Mouse (Mus musculus): ENCODE data around the gene Bckdhb.
A peak's percentile ranks its signal among the peaks of the same experiment; 100 is the strongest.
"Not testable (repeated sequence)": the region's sequence is repeated elsewhere in the genome, so short reads cannot be mapped to it uniquely, and the experiment has no call there.

Gene Bckdhb

GRCm38 (mm10) chr9:83964376-83964775 lies 39.4 kb downstream of the Bckdhb start:
- DNase-seq, result no peak

DNA sequence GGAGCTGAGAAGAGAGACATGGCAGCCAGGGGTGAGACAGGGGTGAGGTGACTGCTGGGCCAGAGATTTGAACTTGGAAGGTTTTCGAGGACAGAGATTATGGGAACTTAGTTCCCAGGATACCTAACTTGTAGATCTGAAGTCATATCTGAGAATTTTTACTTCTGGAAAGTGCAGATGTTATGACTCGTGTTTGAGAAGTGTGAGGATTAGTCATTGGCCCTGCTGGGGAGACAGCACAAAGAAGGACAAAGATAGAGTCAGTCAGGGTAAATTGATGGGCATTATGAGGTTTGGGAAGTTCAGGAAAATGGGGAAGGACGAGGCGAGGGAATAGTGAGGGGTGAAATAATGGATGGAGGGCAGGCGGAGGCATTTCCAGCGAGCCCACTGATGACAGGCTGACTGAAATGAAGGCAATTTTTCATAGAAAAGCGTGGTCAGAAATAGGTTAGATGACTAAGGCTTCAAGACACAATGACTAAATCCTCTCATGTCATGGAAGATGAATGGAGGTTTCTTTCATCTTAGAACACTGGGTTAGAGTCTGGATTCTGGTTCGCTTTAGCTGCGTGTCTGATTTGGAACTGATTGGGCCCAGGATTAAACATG lies 42.6 kb downstream of the Bckdhb start:
- no peak for DNase-seq

GRCm38 (mm10) chr9:83969326-83969725 lies 44.4 kb downstream of the Bckdhb start:
- no peak for DNase-seq

DNA sequence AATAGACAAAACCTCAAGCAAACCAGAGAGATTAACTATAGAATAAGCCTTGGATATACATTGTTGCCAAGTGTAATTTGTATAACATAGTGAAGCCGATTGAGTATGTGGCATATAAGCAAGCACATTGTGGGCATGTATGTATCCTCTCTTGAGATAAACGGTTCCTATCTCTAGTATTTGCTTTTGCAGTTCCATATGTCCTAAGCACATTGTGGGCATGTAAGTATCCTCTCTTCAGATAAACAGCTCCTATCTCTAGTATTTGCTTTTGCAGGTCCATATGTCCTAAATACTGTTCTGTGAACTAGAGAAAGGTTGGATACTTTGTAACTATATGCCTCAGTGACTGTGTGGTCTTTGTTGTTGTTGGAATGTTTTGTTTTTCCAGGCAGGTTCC lies 48.5 kb downstream of the Bckdhb start:
- no peak for DNase-seq

- DNase-seq, result no peak
These were observed 50.9 kb downstream of the Bckdhb start for GRCm38 (mm10) chr9:83975811-83976210.

DNA sequence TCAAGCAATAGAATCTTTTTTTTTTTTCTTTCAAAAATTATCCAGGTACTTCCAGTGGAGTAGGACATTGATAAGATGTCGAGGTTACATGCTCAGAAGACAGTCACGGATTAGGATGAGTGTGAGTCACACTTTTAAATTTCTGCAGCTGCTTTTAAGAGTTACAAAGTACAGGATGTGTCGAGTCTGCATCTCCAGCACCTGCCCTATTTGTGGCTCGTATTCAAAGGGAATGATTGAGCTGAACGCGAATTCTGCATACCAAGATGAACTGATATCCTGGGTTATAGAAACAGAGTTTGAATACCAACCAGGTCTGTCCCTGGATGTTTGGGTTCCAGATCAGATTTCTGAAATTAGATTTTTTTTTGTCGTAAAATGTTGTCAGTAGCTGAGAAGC lies 56.3 kb downstream of the Bckdhb start:
- no peak for DNase-seq

GRCm38 (mm10) chr9:84008961-84009360 lies 84.0 kb downstream of the Bckdhb start:
- DNase-seq, result no peak

DNA sequence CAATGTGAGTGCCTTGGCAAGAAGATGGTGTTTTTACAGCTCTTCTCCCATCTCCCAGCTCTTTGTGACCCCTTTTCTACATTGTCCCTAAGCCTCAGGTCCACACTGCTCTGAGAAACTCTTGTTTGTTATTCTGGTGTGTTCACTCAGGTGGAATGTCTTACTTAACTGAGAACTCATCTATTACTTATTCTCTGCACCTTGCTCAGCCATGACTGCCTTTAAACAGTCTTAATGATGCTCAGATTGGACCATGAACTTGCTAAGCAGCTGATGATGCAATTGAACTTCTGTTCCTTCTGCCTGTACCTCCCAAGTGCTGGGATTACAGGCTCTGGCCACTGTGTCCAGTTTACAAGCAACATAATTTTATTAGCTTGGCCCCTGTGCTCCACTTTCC lies 86.2 kb downstream of the Bckdhb start:
- no peak for DNase-seq

GRCm38 (mm10) chr9:84018141-84018540 lies 93.2 kb downstream of the Bckdhb start:
- not testable (repeated sequence) for DNase-seq

DNA sequence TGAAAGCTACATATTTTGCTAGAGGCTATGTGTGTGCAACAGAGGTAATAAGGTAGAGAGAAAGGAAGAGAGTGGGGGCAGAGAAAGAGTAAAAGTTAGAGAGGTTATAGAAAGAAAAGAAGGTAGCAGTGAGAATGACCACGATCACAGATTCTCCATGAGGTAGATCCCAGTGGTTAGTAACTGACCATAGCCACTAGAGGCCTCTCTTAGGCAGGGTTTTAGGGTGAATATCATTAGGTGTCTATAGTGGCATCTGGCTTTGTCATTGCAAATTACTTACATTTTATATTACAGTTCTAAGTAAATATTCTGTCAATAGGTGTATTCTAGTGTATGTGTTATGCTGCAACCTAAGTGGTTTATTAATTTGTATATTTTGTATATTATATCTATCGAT lies 94.7 kb downstream of the Bckdhb start:
- no peak for DNase-seq

GRCm38 (mm10) chr9:84021189-84021588 lies 96.2 kb downstream of the Bckdhb start:
- no peak for DNase-seq

DNA sequence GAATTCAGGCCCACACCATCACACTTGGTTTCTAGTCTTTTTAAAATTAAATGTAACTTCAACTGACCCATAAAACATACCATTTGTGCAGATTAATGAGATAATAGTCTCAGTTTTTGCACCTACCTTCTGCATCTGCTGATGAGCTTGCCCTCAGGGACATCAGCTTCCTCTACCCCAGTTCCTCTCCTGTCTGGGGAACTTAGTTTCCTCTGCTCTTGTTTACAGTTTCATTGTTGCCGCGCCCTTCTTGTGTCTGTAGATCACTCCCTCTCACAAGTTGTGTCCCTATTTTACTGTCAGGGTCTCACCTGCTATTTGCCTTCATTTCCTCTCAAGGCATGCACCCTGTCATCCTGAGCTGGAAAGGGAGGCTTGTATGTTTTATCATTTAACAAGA lies 103.2 kb downstream of the Bckdhb start:
- DNase-seq, result no peak

GRCm38 (mm10) chr9:84030691-84031290 lies 105.8 kb downstream of the Bckdhb start:
- DNase-seq, result no peak

DNA sequence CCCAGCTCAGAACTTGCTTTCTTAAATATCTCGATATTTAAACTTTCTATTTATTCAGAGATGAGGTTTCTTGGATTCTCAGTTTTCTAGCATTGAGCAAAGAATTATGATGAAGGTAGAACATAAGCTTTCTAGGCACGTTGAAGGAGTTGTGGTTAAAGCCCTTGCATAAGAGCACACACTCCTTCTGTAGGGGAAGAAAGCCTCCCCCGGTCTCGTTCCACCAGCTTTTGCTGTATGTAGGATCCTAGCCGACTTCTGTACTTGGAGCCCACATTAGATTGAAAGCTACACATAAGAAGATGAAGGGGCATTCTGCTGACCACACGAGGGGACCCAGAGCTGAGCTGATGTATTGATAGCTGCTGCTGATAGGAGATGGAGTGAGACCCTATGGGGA lies 106.5 kb downstream of the Bckdhb start:
- no peak for DNase-seq

- DNase-seq, result peak; percentile 15 to 17
These were observed 107.9 kb downstream of the Bckdhb start for GRCm38 (mm10) chr9:84032669-84033341.

DNA sequence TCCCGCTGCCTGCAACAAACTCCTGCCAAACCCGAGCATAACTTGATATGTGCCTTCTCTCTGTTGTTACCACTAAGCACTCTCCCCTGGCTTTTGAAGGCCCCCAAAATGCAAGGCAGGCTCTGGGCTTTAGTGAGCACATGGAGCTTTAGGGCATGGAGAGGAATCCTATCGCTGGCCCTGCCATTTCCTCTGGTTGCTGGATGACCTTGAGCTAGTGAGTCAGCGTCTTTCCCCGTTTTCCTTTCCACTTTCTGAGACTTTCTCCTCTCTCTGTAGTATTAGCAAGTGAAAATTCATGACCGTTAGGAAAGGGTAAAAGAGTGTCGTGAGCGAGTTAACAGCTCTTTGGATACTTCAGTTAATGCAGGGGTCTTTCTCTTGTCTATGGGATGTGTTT lies 111.1 kb downstream of the Bckdhb start:
- no peak for DNase-seq

DNA sequence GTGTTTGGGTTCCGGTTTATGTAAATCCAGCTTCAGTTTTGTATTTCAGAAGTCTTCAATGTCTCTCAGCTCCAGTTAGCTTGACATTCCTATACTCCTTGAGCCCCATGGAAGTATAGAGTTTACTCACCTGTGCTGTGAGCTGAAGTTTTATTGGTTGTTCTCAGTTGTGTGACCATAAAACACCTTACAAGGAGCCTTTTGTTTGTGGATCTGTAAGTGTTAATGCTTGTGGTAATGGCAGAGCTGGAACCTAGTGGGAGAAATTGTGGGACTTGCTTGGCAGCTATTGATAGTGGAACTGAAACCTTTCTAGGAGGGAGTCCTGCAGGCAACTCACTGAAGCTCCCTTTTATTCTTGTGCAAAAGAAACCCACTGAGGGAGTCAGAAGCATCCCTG lies 112.3 kb downstream of the Bckdhb start:
- DNase-seq, result no peak

GRCm38 (mm10) chr9:84038946-84039345 lies 114.0 kb downstream of the Bckdhb start:
- DNase-seq, result no peak

DNA sequence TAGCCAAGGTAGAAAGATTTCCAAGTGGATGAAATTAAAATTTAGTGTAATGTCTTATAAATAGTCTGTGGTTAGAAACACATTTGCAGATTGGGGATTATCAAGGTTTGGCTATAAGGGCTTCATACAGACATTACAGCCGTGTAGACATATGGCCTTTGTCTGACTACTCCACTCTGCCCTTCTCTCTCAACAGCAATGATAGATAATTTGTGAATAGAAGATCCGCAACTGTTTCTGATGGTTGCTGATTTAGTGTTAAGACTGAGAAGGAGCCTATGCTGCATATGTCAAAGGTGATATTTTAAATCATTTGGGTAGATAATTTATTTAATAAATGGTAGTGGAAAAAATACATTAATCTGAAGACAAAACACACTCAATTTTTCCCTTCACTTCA lies 115.4 kb downstream of the Bckdhb start:
- no peak for DNase-seq

DNA sequence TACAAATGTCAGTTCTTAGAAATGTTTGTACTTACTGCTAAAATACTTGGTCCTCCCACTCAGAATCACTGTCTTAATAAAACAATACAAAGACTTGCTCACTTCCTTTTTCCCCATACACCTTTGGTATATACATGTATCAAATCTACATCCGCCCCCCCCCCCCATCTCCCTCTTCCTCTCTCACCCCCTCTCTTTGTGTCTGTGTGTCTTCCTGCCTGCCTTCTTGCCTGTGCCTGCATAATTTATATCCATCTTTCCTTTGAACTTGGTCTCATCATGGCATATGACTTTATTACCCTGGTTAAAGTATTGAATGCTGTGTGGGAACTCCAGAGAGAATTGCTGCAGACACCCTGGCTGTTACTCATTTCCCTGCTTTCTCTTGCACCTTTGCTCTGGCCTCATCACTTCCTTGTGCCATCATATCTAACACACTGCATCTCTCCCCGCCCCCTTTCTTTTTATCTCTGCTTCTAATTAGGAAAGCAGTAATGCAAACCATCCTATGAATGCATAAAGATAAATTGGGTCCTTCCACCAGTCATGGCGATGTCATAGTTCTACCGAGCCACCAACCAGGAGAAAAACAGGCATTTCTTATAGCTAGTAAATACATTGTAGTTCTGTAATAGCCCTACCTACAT lies 116.8 kb downstream of the Bckdhb start:
- DNase-seq, result no peak

- no peak for DNase-seq
These were observed 117.6 kb downstream of the Bckdhb start for GRCm38 (mm10) chr9:84042539-84042938.

GRCm38 (mm10) chr9:84044136-84044535 lies 119.2 kb downstream of the Bckdhb start:
- no peak for DNase-seq

- no peak for DNase-seq
These were observed 120.7 kb downstream of the Bckdhb start for GRCm38 (mm10) chr9:84045632-84046031.

GRCm38 (mm10) chr9:84046334-84046733 lies 121.4 kb downstream of the Bckdhb start:
- DNase-seq, result no peak

Data from kidney, postnatal 4 days (tissue).